Mouse (Mus musculus) bone marrow, adult 2 months (tissue): ENCODE measurements around the gene Ccdc40.

Source experiments
- CTCF ChIP-seq: fragments of 200-500 bp; IDR thresholded peaks from 2 replicates; pipeline ENCODE4 v1.5.1; 2011; ENCODE audit warnings: low read length, control low read depth; ENCODE audit not compliant: control insufficient read depth, insufficient read depth
- POLR2A ChIP-seq: fragments of 200-500 bp; IDR thresholded peaks from 2 replicates; pipeline ENCODE4 v1.6.1; 2011; ENCODE audit warnings: low read depth, mild to moderate bottlenecking, control low read depth, low read length, borderline replicate concordance; ENCODE audit not compliant: control insufficient read depth

GRCm38 (mm10) chr11:119267241-119267674, 38.9 kb downstream of the Ccdc40 start:
- TF ChIP-seq POLR2A (no peak), CTCF (no peak)
